In genomic region chr16:87043689-87044088, GRCm38 (mm10) we compare ENCODE assay signal across 28 mouse cellular contexts.
A peak's percentile ranks its signal among the peaks of the same experiment; 100 is the strongest.
DNase-seq lines count a peak whose midpoint lies in the region; ATAC-seq and TF ChIP-seq lines count a peak whose summit lies in the region.
"Had no signal": no experiment of that assay in that cellular context is flagged by ENCODE, and none has a peak within 500 bp of the region (broad histone marks: within the 10 kb centered on the region; RNA-seq: fewer than 3 reads in every experiment).

No protein-coding gene starts in this region.

- POLR2A ChIA-PET in Patski (lab: Charles Lee), result no interaction called here

- no peaks in the 10 kb centered on the region for H3K4me1 ChIP-seq in intestine, embryonic 15.5 days (replicated peaks)
- H3K4me1 ChIP-seq: heart, embryonic 12.5 days; liver, embryonic 13.5 days; midbrain, embryonic 10.5 days; stomach, embryonic 15.5 days had no signal

- DNase-seq in 3T3-L1 (ENCODE audit: low read depth, low spot score) (peak; percentile 94), 416B (ENCODE audit: low read depth) (peak; percentile 2), Patski (ENCODE audit: low read depth, low spot score) (peak; percentile 44)
- DNase-seq in gastrocnemius, postnatal 36 days, result no peak
- DNase-seq in natural killer cell, adult 2 months (ENCODE audit: low spot score in 2 of 2), result no peak
- DNase-seq in left cerebral cortex, postnatal 4 days, result no peak
- DNase-seq in cerebellum, postnatal 36 days, result no peak
- DNase-seq: adrenal gland, postnatal 25 days; cerebellum, adult 2 months; cerebellum, postnatal 14 days; gastrocnemius, adult 2 months; heart, adult 2 months; kidney, adult 9 months; kidney, postnatal 25 days; liver, embryonic 13.5 days; lung, embryonic 14.5 days; retina, postnatal 1 day; right cerebral cortex, postnatal 14 days; thymus, postnatal 14 days had no signal

- H3K36me3 ChIP-seq in intestine, embryonic 15.5 days, result no peaks in the 10 kb centered on the region
- H3K36me3 ChIP-seq: forebrain, embryonic 10.5 days; heart, embryonic 12.5 days; liver, embryonic 13.5 days; midbrain, embryonic 10.5 days; stomach, embryonic 15.5 days had no signal

- intact Hi-C loops in gastrocnemius, postnatal 36 days (cut with DNase I), result no loop called here
- intact Hi-C loops in left cerebral cortex, postnatal 4 days (cut with DNase I), result no loop called here

- no peak overlapping the region for H3K9ac ChIP-seq in intestine, embryonic 15.5 days
- H3K9ac ChIP-seq: heart, embryonic 12.5 days; hindbrain, embryonic 14.5 days; liver, embryonic 13.5 days; lung, embryonic 14.5 days; stomach, embryonic 15.5 days had no signal

- ATAC-seq in Patski, result peak; percentile 76
- ATAC-seq in intestine, embryonic 15.5 days, result peak; percentile 51; the same call in 1 of the 2 replicates
- ATAC-seq: forebrain, embryonic 16.5 days had no signal

- H3K27ac ChIP-seq in intestine, embryonic 15.5 days, result no peak overlapping the region
- H3K27ac ChIP-seq: forebrain, embryonic 10.5 days; gastrocnemius, adult 2 months; heart, adult 2 months; hindbrain, embryonic 14.5 days; layer of hippocampus, adult 2 months; left cerebral cortex, adult 2 months; liver, embryonic 13.5 days; midbrain, embryonic 10.5 days; stomach, embryonic 15.5 days had no signal

- no peaks in the 10 kb centered on the region for H3K27me3 ChIP-seq in Patski
- H3K27me3 ChIP-seq in intestine, embryonic 15.5 days (replicated peaks), result no peaks in the 10 kb centered on the region
- H3K27me3 ChIP-seq: heart, embryonic 12.5 days; liver, embryonic 13.5 days; stomach, embryonic 15.5 days had no signal

- CTCF ChIA-PET in Patski (lab: Charles Lee), result interaction anchor here (1.6 kb wide), 1 partner anchor 18 kb away, joined by 5 read pairs; no protein-coding TSS in a partner anchor

- no peaks in the 10 kb centered on the region for H3K9me3 ChIP-seq in intestine, embryonic 15.5 days
- H3K9me3 ChIP-seq: forebrain, embryonic 10.5 days; heart, embryonic 12.5 days; liver, embryonic 13.5 days; midbrain, embryonic 10.5 days; stomach, embryonic 15.5 days had no signal

- H3K4me2 ChIP-seq in intestine, embryonic 15.5 days (replicated peaks), result no peak overlapping the region
- H3K4me2 ChIP-seq: heart, embryonic 12.5 days; hindbrain, embryonic 14.5 days; liver, embryonic 13.5 days; lung, embryonic 14.5 days; stomach, embryonic 15.5 days had no signal

- no peak for TF ChIP-seq CTCF in Patski (IDR thresholded peaks at IDR 0.05)

- in situ Hi-C loops in Patski (cut with MboI; ENCODE audit: low pct_unique_long_range_greater_than_20kb), result no loop called here

- no peak overlapping the region for H3K4me3 ChIP-seq in intestine, embryonic 15.5 days (replicated peaks)
- H3K4me3 ChIP-seq: forebrain, embryonic 10.5 days; gastrocnemius, adult 2 months; heart, adult 2 months; heart, embryonic 12.5 days; layer of hippocampus, adult 2 months; left cerebral cortex, adult 2 months; liver, embryonic 13.5 days; midbrain, embryonic 10.5 days; stomach, embryonic 15.5 days had no signal

Comparison
In these comparisons a context has a peak if more than half of its experiments do, and no peak if none do; other contexts are left out.
1. DNase-seq: peak in 3T3-L1 (single experiment), 416B (single experiment) and Patski (single experiment); none in gastrocnemius, postnatal 36 days (0 of 2), natural killer cell, adult 2 months (0 of 2), left cerebral cortex, postnatal 4 days (single experiment) and cerebellum, postnatal 36 days (0 of 2).